ENCODE assay signal across 20 mouse cellular contexts in the genomic region with DNA sequence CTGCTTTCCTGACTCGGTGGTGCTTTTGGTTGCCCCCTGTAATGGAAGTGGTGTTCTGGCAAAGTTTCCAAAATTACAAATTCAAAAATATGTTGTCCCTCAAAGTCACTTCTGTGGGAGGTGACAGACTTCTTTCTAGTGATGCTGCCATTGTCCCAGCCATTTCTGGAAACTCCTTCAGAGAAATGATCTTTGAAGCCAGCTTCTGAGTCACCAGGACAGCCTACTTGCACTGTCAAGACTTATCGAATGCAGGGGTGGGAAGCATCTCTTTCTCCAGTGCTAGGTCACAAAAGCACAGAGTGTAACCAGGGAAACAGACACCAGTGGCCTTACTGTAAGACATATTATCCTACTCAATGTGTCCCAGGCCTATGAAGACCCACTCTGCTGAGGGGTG. TPM values are rescaled to one million over a fixed set of nuclear protein-coding genes. Genes with fewer than 3 reads are reported as not detected.
"Had no signal": no experiment of that assay in that cellular context is flagged by ENCODE, and none has a peak within 500 bp of the region (broad histone marks: within the 10 kb centered on the region; RNA-seq: fewer than 3 reads in every experiment).

No protein-coding gene starts in this region.

- H3K4me3 ChIP-seq: midbrain, embryonic 10.5 days; midbrain, embryonic 12.5 days; myocyte; neural tube, embryonic 13.5 days; neural tube, embryonic 15.5 days had no signal

- H3K27ac ChIP-seq: midbrain, embryonic 10.5 days; midbrain, embryonic 12.5 days; neural tube, embryonic 13.5 days; neural tube, embryonic 15.5 days had no signal

- H3K36me3 ChIP-seq: midbrain, embryonic 10.5 days; midbrain, embryonic 12.5 days; neural tube, embryonic 13.5 days; neural tube, embryonic 15.5 days had no signal

- ATAC-seq: midbrain, embryonic 16.5 days had no signal

- H3K4me1 ChIP-seq: midbrain, embryonic 10.5 days; midbrain, embryonic 12.5 days; neural tube, embryonic 13.5 days; neural tube, embryonic 15.5 days had no signal

- H3K9me3 ChIP-seq: midbrain, embryonic 10.5 days; midbrain, embryonic 12.5 days; neural tube, embryonic 13.5 days; neural tube, embryonic 15.5 days had no signal

- H3K4me2 ChIP-seq: lung, embryonic 14.5 days; midbrain, embryonic 12.5 days; neural tube, embryonic 13.5 days; neural tube, embryonic 15.5 days had no signal

- H3K9ac ChIP-seq: lung, embryonic 14.5 days; midbrain, embryonic 12.5 days; neural tube, embryonic 13.5 days; neural tube, embryonic 15.5 days had no signal

- H3K27me3 ChIP-seq: midbrain, embryonic 12.5 days; neural tube, embryonic 13.5 days; neural tube, embryonic 15.5 days had no signal

- DNase-seq: lung, adult 18-20 months; lung, embryonic 14.5 days; lung, postnatal 10 days; lung, postnatal 4 days; midbrain, embryonic 14.5 days; retina, postnatal 1 day; right cerebral cortex, postnatal 25 days; right cerebral cortex, postnatal 4 days; spleen, adult 18-20 months; thymus, adult 2 months; thymus, postnatal 25 days; thymus, postnatal 4 days had no signal

RNA-seq across cellular contexts. Expression of gene Aplnr, which starts 15.2 kb away (rescaled TPM):
- total RNA-seq: megakaryocyte-erythroid progenitor cell, adult 5-6 weeks had no signal

RNA-seq across cellular contexts. Expression of gene Lrrc55, which starts 45.8 kb away (rescaled TPM):
- total RNA-seq: megakaryocyte, adult 5-6 weeks; megakaryocyte-erythroid progenitor cell, adult 5-6 weeks had no signal
